Mouse (Mus musculus): ENCODE results near the gene Olfml2b. TPM values are rescaled to one million over a fixed set of nuclear protein-coding genes. Genes with fewer than 3 reads are reported as not detected.

The Olfml2b gene
- total RNA-seq, 1 experiment: 2.2 TPM

GRCm38 (mm10) chr1:170696996-170697395 is 52.7 kb downstream of the Olfml2b start:
- Histone ChIP-seq H3K9ac (ENCODE audit: insufficient read depth, low read depth, low read length, poor library complexity, severe bottlenecking) (no peak overlapping the region), H3K27ac (ENCODE audit: insufficient read depth, low read depth, low read length, poor library complexity, severe bottlenecking) (no peak overlapping the region), H3K4me1 (ENCODE audit: control insufficient read depth in 2 of 2, insufficient read depth in 2 of 2, low read length in 2 of 2, poor library complexity in 1 of 2) (peaks cover 3 to 7% of the 10 kb centered on the region in 2 experiments; a peak in 2 of 4 replicates), H3K4me3 (ENCODE audit: insufficient read depth in 1 of 2, low read depth in 1 of 2, low read length in 2 of 2, poor library complexity in 1 of 2, severe bottlenecking in 1 of 2) (no peak overlapping the region), H3K36me3 (ENCODE audit: control insufficient read depth, insufficient read depth, low read length, poor library complexity, severe bottlenecking) (no peaks in the 10 kb centered on the region), H3K9me3 (ENCODE audit: control insufficient read depth, insufficient read depth, low read depth, low read length) (no peaks in the 10 kb centered on the region)
- no peak for DNase-seq (ENCODE audit: low read depth, low spot score)
- in situ Hi-C loops (cut with MboI; ENCODE audit: low sequenced_read_pairs in 2 of 2, unreplicated experiment in 2 of 2): no loop called here
- TF ChIP-seq ZNF384 (IDR thresholded peaks at IDR 0.05; ENCODE audit: low read depth, low read length) (no peak), MAFK (IDR thresholded peaks at IDR 0.05; ENCODE audit: insufficient read depth, low read depth, low read length) (no peak), ZC3H11A (IDR thresholded peaks at IDR 0.05; ENCODE audit: borderline replicate concordance, low read depth, low read length) (no peak), CHD2 (IDR thresholded peaks at IDR 0.05; ENCODE audit: low read depth, low read length) (no peak), HCFC1 (IDR thresholded peaks at IDR 0.05; ENCODE audit: borderline replicate concordance, insufficient read depth, low read length) (no peak)

GRCm38 (mm10) chr1:170697771-170698356 is 53.5 kb downstream of the Olfml2b start:
- Histone ChIP-seq H3K4me1 (ENCODE audit: control insufficient read depth in 2 of 2, insufficient read depth in 2 of 2, low read length in 2 of 2, poor library complexity in 1 of 2) (peaks cover 3 to 7% of the 10 kb centered on the region in 2 experiments; a peak in 2 of 4 replicates), H3K9ac (ENCODE audit: insufficient read depth, low read depth, low read length, poor library complexity, severe bottlenecking) (no peak overlapping the region), H3K36me3 (ENCODE audit: control insufficient read depth, insufficient read depth, low read length, poor library complexity, severe bottlenecking) (no peaks in the 10 kb centered on the region), H3K4me3 (ENCODE audit: insufficient read depth in 1 of 2, low read depth in 1 of 2, low read length in 2 of 2, poor library complexity in 1 of 2, severe bottlenecking in 1 of 2) (no peak overlapping the region), H3K27ac (ENCODE audit: insufficient read depth, low read depth, low read length, poor library complexity, severe bottlenecking) (no peak overlapping the region), H3K9me3 (ENCODE audit: control insufficient read depth, insufficient read depth, low read depth, low read length) (no peaks in the 10 kb centered on the region)
- no peak for DNase-seq (ENCODE audit: low read depth, low spot score)
- TF ChIP-seq HCFC1 (IDR thresholded peaks at IDR 0.05; ENCODE audit: borderline replicate concordance, insufficient read depth, low read length) (no peak), CHD2 (IDR thresholded peaks at IDR 0.05; ENCODE audit: low read depth, low read length) (no peak), MAFK (IDR thresholded peaks at IDR 0.05; ENCODE audit: insufficient read depth, low read depth, low read length) (no peak), ZC3H11A (IDR thresholded peaks at IDR 0.05; ENCODE audit: borderline replicate concordance, low read depth, low read length) (no peak), ZNF384 (IDR thresholded peaks at IDR 0.05; ENCODE audit: low read depth, low read length) (no peak)
- in situ Hi-C loops (cut with MboI; ENCODE audit: low sequenced_read_pairs in 2 of 2, unreplicated experiment in 2 of 2): no loop called here

GRCm38 (mm10) chr1:170698771-170699170 is 54.4 kb downstream of the Olfml2b start:
- DNase-seq (ENCODE audit: low read depth, low spot score): no peak
- TF ChIP-seq ZC3H11A (IDR thresholded peaks at IDR 0.05; ENCODE audit: borderline replicate concordance, low read depth, low read length) (no peak), ZNF384 (IDR thresholded peaks at IDR 0.05; ENCODE audit: low read depth, low read length) (no peak), CHD2 (IDR thresholded peaks at IDR 0.05; ENCODE audit: low read depth, low read length) (no peak)
- Histone ChIP-seq H3K4me1 (ENCODE audit: control insufficient read depth in 2 of 2, insufficient read depth in 2 of 2, low read length in 2 of 2, poor library complexity in 1 of 2) (peaks cover 3 to 7% of the 10 kb centered on the region in 2 experiments; a peak in 2 of 4 replicates), H3K9me3 (ENCODE audit: control insufficient read depth, insufficient read depth, low read depth, low read length) (no peaks in the 10 kb centered on the region), H3K27ac (ENCODE audit: insufficient read depth, low read depth, low read length, poor library complexity, severe bottlenecking) (no peak overlapping the region), H3K4me3 (ENCODE audit: insufficient read depth in 1 of 2, low read depth in 1 of 2, low read length in 2 of 2, poor library complexity in 1 of 2, severe bottlenecking in 1 of 2) (no peak overlapping the region), H3K36me3 (ENCODE audit: control insufficient read depth, insufficient read depth, low read length, poor library complexity, severe bottlenecking) (no peaks in the 10 kb centered on the region), H3K9ac (ENCODE audit: insufficient read depth, low read depth, low read length, poor library complexity, severe bottlenecking) (no peak overlapping the region)
- in situ Hi-C loops (cut with MboI; ENCODE audit: low sequenced_read_pairs in 2 of 2, unreplicated experiment in 2 of 2): no loop called here

GRCm38 (mm10) chr1:170699553-170699952 is 55.2 kb downstream of the Olfml2b start:
- no peak overlapping the region for H3K9ac ChIP-seq (ENCODE audit: insufficient read depth, low read depth, low read length, poor library complexity, severe bottlenecking)
- H3K4me3 ChIP-seq (ENCODE audit: insufficient read depth in 1 of 2, low read depth in 1 of 2, low read length in 2 of 2, poor library complexity in 1 of 2, severe bottlenecking in 1 of 2): no peak overlapping the region
- peaks cover 3 to 6% of the 10 kb centered on the region in 2 experiments; a peak in 2 of 4 replicates for H3K4me1 ChIP-seq (ENCODE audit: control insufficient read depth in 2 of 2, insufficient read depth in 2 of 2, low read length in 2 of 2, poor library complexity in 1 of 2)
- TF ChIP-seq ZNF384 (IDR thresholded peaks at IDR 0.05; ENCODE audit: low read depth, low read length): no peak
- TF ChIP-seq CHD2 (IDR thresholded peaks at IDR 0.05; ENCODE audit: low read depth, low read length): no peak
- no peak for TF ChIP-seq MAFK (IDR thresholded peaks at IDR 0.05; ENCODE audit: insufficient read depth, low read depth, low read length)
- no peak for TF ChIP-seq HCFC1 (IDR thresholded peaks at IDR 0.05; ENCODE audit: borderline replicate concordance, insufficient read depth, low read length)
- no peak for TF ChIP-seq ZC3H11A (IDR thresholded peaks at IDR 0.05; ENCODE audit: borderline replicate concordance, low read depth, low read length)
- H3K9me3 ChIP-seq (ENCODE audit: control insufficient read depth, insufficient read depth, low read depth, low read length): no peaks in the 10 kb centered on the region
- no peaks in the 10 kb centered on the region for H3K36me3 ChIP-seq (ENCODE audit: control insufficient read depth, insufficient read depth, low read length, poor library complexity, severe bottlenecking)
- no peak overlapping the region for H3K27ac ChIP-seq (ENCODE audit: insufficient read depth, low read depth, low read length, poor library complexity, severe bottlenecking)
- in situ Hi-C loops (cut with MboI; ENCODE audit: low sequenced_read_pairs in 2 of 2, unreplicated experiment in 2 of 2): no loop called here
- no peak for DNase-seq (ENCODE audit: low read depth, low spot score)

All from ES-E14 (cell line).